Mouse (Mus musculus) large intestine, adult 2 months (tissue): ENCODE data around the gene Col9a3. TPM values are rescaled to one million over a fixed set of nuclear protein-coding genes. Genes with fewer than 3 reads are reported as not detected.
A peak's percentile ranks its signal among the peaks of the same experiment; 100 is the strongest.

Source experiments
- DNase-seq: peaks from one replicate; pipeline ENCODE4 v3.0.0-alpha.2; 2012; ENCODE audit warnings: low read depth, low spot score
- WGBS: fragments of 180-500 bp; shearing (Covaris S2); methylation state at CpG from one replicate; pipeline ENCODE4 v1.1.7; 2018; 5-methylcytosine and 5-hydroxymethylcytosine counted together
- polyA plus RNA-seq: library from polyadenylated mRNA; depleted of rRNA; stranded (reverse); fragments of >200 nt; gene quantifications from 2 replicates; pipeline ENCODE4 v1.2.3, GENCODE M21; 2012; rRNA removed

The Col9a3 gene
- polyA plus RNA-seq, 1 experiment = 0.33 TPM

DNA sequence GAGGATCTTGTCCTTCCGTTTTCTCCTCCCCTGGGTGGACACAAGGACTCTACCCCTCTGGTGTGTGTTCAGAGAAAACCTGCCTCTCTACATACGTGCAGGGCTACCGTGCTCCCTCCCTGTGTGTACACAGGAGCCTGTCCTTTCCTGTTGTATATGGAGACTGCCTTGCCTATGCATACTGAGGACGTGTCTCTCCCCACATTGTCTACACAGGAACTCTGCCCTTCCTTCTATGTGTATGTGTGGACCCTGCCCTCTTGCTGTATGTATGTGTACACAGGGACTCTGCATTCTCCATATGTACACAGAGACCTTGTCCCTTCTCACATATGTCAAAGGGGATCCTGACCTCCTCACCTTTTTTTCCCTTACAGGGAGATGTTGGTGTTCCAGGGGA is 12.7 kb downstream of the Col9a3 start:
- 29% methylated on average over 4 of the region's 4 CpGs for WGBS
- DNase-seq = no peak

DNA sequence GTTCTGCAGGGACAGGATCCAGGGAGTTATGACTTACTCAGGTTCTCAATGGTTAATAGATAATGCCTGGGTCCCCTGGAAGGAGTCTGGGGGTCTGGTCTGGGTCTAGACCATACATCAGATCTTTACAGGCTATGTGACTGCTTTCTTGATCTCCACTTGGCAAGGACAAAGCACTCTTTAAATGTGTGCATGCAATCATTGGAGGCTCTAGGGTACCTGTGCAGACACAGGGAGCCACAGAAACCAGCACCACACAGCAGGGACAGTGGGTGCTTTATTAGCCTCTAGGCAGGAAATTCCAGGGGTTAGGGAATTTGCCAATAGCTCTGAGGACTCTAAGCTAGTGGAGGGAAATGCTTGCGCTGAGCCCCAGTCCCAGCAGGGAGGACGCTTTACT is 14.3 kb downstream of the Col9a3 start:
- WGBS = 61% methylated on average over 2 of the region's 2 CpGs
- DNase-seq = no peak

- 9% methylated on average over 109 of the region's 112 CpGs for WGBS
- DNase-seq = no peak
Observed at GRCm38 (mm10) chr2:180641576-180642554, 44.3 kb downstream of the Col9a3 start.

- DNase-seq = no peak
- WGBS = 37% methylated on average over 50 of the region's 56 CpGs
Observed at GRCm38 (mm10) chr2:180642555-180643260, 45.1 kb downstream of the Col9a3 start, which contains the start of gene Tcfl5. Tcfl5 (minus strand) TSS chr2:180642708.

GRCm38 (mm10) chr2:180643626-180644025 is 46.0 kb downstream of the Col9a3 start:
- no peak for DNase-seq

GRCm38 (mm10) chr2:180646841-180647240 is 49.3 kb downstream of the Col9a3 start:
- no peak for DNase-seq

DNA sequence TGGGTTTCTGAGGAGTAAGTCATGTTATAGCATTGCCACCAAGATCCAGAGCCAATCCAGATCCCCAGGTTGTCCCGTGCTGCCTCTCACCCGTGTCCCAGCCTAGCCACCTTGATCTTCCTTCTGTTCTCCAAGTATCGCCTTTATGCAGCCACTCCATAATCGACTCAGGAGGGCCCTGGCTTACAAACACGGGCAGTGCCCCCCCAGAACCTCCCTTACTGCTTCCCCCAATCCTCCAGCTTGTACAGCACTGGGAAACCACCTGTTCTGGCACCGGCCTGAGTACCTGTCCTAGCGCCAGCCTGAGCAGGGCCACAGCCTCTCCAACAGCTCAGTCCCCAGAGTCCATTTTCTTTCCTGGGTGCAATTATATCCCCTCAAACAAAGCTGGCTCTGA is 57.1 kb downstream of the Col9a3 start:
- WGBS = 74% methylated on average over 7 of the region's 7 CpGs
- DNase-seq = no peak

DNA sequence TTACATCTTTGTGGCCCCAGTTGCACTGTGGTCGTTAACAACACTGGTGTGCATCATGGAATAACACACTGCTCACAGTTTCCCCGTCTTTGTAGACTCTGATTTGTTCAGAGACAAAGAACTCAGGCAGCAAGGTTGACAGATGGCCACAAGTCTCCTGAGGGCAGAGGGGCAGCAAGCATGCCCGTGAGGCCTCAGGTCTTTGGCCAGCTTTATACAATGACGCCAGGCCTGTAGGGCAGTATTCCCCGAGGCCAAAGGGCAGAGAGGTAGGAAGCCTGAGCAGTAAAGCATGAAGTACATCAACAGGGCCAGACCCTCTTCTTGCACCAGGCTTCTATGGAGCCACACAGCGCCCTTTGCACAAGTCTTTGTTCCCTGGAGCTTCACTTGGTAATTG is 57.6 kb downstream of the Col9a3 start:
- 50% methylated on average over 6 of the region's 6 CpGs for WGBS
- no peak for DNase-seq

- 78% methylated on average over 4 of the region's 4 CpGs for WGBS
- DNase-seq = peak; percentile 42
Observed at GRCm38 (mm10) chr2:180657394-180658013, 59.9 kb downstream of the Col9a3 start.

GRCm38 (mm10) chr2:180658381-180658780 is 60.8 kb downstream of the Col9a3 start:
- WGBS = 91% methylated on average over 5 of the region's 5 CpGs
- no peak for DNase-seq

DNA sequence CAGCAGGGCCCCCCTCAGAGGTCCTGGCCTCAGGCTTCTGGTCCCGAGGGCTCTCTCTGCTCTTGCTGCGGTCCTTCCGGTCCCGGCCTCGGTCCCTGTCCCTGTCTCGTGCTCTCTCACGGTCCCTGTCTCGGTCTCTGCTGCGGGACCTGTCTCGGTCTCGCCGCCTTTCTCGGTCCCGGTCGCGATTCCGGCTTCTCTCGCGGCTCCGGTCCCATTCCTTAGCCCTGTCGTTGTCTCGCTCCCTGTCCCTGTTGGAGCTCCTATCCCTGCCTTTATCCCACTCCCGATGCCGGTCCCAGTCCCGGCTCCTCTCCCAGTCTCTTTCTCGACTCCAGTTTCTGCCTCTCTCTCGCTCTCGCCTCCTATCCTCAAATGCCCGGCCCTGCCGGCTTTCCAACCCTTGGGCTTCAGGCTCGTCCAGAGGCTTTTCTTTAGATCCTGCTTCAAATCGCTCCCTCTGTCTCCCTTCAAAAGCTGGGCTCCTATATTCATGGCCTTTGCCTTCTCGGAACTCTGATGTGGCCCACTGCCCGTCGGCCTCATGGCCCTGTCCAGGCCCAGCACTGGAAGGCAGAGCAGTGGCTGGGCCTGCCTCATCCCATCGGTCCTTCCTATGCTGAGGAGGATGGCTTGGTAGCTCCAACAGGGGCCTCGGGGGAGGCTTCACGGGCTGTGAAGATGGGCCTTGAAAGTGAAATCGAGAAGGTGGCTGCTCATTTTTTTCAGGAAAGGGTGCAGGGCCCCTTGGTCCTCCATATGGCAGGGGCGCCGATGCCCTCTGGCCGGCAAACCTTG is 62.0 kb downstream of the Col9a3 start:
- no peak for DNase-seq
- 37% methylated on average over 42 of the region's 42 CpGs for WGBS

DNA sequence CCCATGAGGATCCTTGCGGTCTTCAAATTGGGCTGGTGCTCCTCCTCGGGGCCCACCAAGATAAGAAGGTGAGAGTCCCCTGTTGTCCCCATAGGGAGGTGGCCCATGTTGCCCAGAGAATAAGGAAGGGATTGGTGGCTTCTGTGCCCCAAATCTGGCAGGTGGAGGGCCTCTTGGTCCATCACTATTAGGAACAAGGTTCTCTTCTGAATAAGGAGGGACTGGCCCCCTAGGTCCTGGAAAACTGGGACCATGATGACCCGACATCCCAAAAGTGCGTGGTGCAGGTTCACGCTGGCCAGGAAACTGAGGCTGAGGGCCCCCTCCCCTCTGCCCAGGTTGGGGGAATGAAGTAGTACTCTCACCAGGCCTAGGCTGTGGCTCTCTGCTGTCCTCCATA is 62.9 kb downstream of the Col9a3 start:
- DNase-seq = no peak
- 96% methylated on average over 5 of the region's 5 CpGs for WGBS

DNA sequence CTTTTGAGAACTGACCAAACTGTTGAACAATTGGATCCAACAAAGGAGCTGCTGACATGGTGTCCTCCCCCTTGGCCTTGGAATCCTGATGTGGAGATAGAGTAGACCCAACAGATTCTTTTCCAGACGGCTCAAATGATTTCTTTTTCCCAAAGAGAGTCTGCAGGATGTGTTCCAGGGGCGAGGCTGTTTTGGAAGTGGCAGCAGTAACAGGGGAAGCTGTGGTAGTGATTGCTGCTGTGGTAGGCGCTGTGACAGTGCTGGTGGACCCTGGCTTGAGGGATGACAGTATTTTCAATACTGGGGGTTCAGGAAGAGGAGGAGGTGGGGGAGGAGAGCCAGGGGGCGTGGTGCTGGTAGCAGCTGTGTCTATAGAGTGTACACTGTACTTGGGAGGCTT is 64.4 kb downstream of the Col9a3 start:
- no peak for DNase-seq
- 86% methylated on average over 4 of the region's 4 CpGs for WGBS

Other genes starting within 250 kb of the Col9a3 start
- 12.0 and 17.8 TPM in 2 replicates for gene Slco4a1, start 141.5 kb upstream of the Col9a3 start, polyA plus RNA-seq
- 0.72 and 0.92 TPM in 2 replicates for gene Ntsr1, start 97.8 kb upstream of the Col9a3 start, polyA plus RNA-seq
- gene Mrgbp, start 16.5 kb upstream of the Col9a3 start, polyA plus RNA-seq = 17.7 and 19.0 TPM in 2 replicates
- gene Ogfr, start 8.5 kb upstream of the Col9a3 start, polyA plus RNA-seq = 35.6 and 44.3 TPM in 2 replicates
- not detected in 2 replicates for gene Tcfl5, start 44.9 kb downstream of the Col9a3 start, polyA plus RNA-seq
- 8.3 and 14.7 TPM in 2 replicates for gene Dido1, start 112.2 kb downstream of the Col9a3 start, polyA plus RNA-seq
- gene Gid8, start 112.3 kb downstream of the Col9a3 start, polyA plus RNA-seq = 35.7 and 35.8 TPM in 2 replicates
- gene Slc17a9, start 127.5 kb downstream of the Col9a3 start, polyA plus RNA-seq = 19.1 and 19.9 TPM in 2 replicates
- not detected in 2 replicates for gene Bhlhe23, start 179.1 kb downstream of the Col9a3 start, polyA plus RNA-seq